Mouse (Mus musculus) heart, adult 18-20 months (tissue): ENCODE results near the gene Dbnl. TPM values are rescaled to one million over a fixed set of nuclear protein-coding genes. Genes with fewer than 3 reads are reported as not detected.

ENCODE experiments used
- DNase-seq, 2 experiments: peaks; one replicate each; pipeline ENCODE4 v3.0.0; 2021 to 2022; ENCODE audit warnings: mixed read lengths in 1 of 2
- total RNA-seq, 2 experiments: library from RNA; stranded (reverse); gene quantifications; 2 replicates each; pipeline ENCODE4 v1.2.3; 2021

Gene Dbnl
- total RNA-seq, 2 experiments from 2014 or later: 29.3 to 31.6 TPM

- DNase-seq: peak; percentile 95 to 96
Observed at GRCm38 (mm10) chr11:5837251-5838246, 49.3 kb downstream of the Dbnl start, which contains the start of gene Polm. TSS of gene Polm (minus strand) at chr11:5838016.

GRCm38 (mm10) chr11:5840346-5840745 lies 52.1 kb downstream of the Dbnl start:
- no peak for DNase-seq

GRCm38 (mm10) chr11:5841751-5842150 lies 53.5 kb downstream of the Dbnl start:
- DNase-seq: no peak

GRCm38 (mm10) chr11:5843131-5843530 lies 54.8 kb downstream of the Dbnl start:
- DNase-seq: no peak

GRCm38 (mm10) chr11:5846639-5847345 lies 58.5 kb downstream of the Dbnl start:
- peak; percentile 78 to 87 for DNase-seq

GRCm38 (mm10) chr11:5848741-5849140 lies 60.5 kb downstream of the Dbnl start:
- DNase-seq: peak; percentile 67 to 74

GRCm38 (mm10) chr11:5849316-5849715 lies 61.0 kb downstream of the Dbnl start:
- no peak for DNase-seq

GRCm38 (mm10) chr11:5850452-5850851 lies 62.2 kb downstream of the Dbnl start:
- DNase-seq: no peak

Other genes starting within 250 kb of the Dbnl start
- gene Ccdc117, start 246.3 kb upstream of the Dbnl start, total RNA-seq: 10 to 100 TPM; 32.0 to 35.2 TPM
- not detected for gene Ankrd36, start 218.8 kb upstream of the Dbnl start, total RNA-seq
- 100 to 1,000 TPM; 152 to 158 TPM for gene Mrps24, start 72.8 kb upstream of the Dbnl start, total RNA-seq
- gene Urgcp, start 26.1 kb upstream of the Dbnl start, total RNA-seq: 10 to 100 TPM; 58.9 to 59.4 TPM
- gene Pgam2, start 15.2 kb downstream of the Dbnl start, total RNA-seq: 1,000 to 10,000 TPM in 1 of 2 experiments, 100 to 1,000 TPM in 1; 827 to 1,050 TPM
- 1 to 10 TPM; 1.7 to 3.3 TPM for gene Polm, start 49.5 kb downstream of the Dbnl start, total RNA-seq
- gene Aebp1, start 73.5 kb downstream of the Dbnl start, total RNA-seq: 10 to 100 TPM; 16.4 to 26.9 TPM
- gene Pold2, start 89.8 kb downstream of the Dbnl start, total RNA-seq: 10 to 100 TPM; 35.4 to 40.6 TPM
- 100 to 1,000 TPM; 602 to 633 TPM for gene Myl7, start 110.3 kb downstream of the Dbnl start, total RNA-seq
- 10 to 100 TPM; 15.4 to 18.5 TPM for gene Gck, start 161.6 kb downstream of the Dbnl start, total RNA-seq
- 10 to 100 TPM; 59.5 to 71.5 TPM for gene Ykt6, start 167.2 kb downstream of the Dbnl start, total RNA-seq